Mouse (Mus musculus): Measurements from ENCODE around the gene Pmel.

The Pmel gene

DNA sequence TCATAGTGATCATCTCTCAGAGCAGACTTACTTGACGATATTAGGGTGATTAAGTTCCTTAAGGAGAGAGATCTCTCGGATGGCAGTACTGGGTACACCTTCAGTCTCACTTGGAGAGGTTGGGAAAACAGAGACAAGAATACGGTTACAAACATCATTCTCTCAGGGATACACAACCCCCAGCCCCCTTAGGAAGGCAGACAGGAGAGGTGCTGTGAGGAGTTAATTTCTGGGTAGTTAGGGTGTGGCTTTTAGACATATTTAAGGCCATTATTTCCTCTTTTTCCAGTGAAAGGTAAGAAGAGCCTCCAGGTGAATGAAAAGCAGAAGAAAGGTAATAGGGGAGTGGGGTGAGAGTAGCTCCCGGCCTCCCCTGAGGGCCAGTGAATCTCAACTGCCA lies at the start of gene Pmel:
Gene Pmel (plus strand): TSS at position 301 of the 400 bp plus-strand sequence.
- DNase-seq, result no peak

DNA sequence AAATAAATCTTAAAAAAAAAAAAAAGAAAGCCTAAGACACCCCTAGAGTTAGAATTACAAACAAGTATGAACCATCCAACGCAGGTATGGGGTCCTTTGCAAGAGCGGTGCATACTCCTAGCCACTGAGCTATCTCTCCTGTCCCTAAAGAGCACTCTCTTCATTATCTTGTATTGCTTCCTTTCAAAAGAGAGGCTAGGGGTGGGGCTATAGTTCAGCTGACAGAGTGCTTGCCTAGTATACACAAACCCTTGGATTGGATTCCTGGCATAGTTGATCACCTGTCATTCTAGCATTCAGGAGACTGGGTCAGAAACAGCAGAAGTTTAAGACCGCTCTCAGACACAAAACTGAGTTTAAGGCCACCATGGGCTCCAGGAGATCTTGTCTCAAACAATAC lies 48.7 kb upstream of the Pmel start:
- DNase-seq, result no peak

DNA sequence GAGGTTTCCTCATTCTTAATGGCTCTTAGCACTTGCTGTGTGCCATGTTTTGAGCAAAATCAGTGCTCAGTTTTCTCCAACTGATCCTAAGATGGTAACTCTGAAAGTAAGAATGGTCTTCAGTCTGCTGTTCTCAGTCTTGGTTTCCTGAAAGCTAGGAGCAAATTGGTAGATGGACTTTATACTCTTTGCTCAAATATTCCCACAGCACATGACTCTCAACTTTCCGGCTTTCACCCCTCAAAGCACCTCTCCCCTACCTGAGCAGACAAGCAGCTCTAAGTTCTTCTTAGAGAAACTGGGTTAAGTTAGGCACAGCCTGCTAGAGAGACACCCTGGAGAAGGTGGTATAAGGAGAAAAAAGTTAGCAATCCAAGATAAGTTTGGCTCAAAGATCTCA lies 47.3 kb upstream of the Pmel start:
- DNase-seq, result no peak

GRCm38 (mm10) chr10:128657844-128658243 lies 46.2 kb upstream of the Pmel start:
- DNase-seq, result no peak

DNA sequence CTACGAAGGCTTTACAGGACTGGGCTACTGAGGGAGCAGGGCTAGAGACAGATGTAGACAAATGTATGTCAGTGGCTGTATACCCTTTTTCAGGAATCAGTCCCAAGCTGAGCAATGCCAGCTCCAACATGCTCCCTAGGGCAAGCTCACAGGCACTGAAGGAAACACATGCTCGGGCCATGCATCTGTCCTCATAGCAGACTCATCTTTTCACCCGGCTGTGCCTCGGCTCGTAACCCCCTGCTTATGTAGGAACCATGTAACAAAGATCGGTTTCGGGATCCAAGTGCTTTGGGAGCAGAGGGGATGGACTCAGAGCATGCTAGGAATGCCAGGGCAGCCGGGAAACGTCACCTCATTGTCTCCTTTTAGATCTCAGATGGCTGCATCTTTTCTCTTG lies 44.5 kb upstream of the Pmel start:
- DNase-seq, result no peak

GRCm38 (mm10) chr10:128662465-128662864 lies 41.5 kb upstream of the Pmel start:
- no peak for DNase-seq

DNA sequence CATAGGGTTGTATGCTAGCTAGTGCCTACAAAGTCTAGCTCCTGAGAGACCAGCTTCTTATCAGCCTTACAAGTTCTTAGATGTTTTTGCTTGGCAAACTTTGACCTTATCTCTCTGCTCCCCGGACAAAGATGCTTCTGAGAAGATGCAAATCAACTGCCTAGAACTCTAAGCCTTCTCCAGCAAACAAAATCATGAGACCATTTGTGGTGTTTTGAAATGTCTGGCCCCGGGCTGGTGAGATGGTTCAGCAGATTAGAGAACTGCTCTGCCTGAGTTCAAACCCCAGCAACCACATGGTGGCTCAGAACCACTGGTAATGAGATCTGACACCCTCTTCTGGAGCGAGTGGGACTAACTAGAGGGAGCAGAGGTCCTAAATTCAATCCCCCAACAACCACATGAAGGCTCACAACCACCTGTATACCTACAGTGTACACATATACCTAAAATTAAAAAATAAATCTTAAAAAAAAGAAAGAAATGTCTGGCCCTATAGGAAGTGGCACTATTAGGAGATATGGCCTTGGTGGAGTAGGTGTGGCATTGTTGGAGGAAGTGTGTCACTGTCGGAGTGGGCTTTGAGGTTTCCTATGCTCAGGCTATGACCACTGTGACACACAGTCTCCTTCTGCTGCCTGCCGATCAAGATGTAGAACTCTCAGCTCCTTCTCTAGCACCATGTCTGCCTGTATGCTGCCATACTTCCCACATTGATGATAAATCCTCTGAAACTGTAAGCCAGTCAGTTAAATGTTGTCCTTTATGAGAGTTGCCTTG lies 40.4 kb upstream of the Pmel start:
- DNase-seq, result no peak

DNA sequence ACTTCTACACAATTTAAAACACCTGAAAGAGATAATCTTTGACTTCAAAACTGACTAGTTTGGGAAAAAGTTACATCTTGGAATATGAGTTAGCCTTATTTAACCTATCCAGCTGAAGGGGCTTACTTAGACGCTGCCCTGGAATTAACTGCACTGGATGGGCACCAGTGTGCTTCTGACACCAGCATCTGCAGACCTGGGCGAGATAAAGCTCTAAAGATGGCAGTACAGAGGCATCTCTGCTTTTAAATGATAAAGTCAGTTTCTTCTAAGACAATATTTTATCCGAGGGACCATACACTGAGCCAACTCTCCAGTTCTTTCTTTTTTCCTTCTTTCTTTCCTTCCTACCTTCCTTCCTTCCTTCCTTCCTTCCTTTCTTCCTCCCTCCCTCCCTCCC lies 39.2 kb upstream of the Pmel start:
- no peak for DNase-seq

DNA sequence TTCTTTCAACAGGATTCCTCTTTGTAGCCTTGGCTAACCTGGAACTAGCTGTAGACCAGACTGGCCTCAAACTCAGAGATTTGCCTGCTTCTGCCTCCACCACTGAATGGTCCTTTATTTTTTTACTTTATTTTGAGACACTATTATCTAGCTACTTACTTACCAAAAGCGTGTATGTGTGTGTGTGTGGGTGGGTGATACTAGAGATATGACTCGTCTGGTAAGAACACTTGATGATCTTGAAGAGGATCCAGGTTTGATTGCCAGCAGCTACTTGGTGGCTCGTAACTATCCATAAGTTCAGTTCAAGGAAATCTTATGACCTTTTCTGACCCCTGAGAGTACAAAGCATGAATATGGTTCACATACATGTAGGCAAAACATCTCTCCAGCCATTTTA lies 38.7 kb upstream of the Pmel start:
- DNase-seq, result no peak

- no peak for DNase-seq
Measured at GRCm38 (mm10) chr10:128665806-128666205, 38.2 kb upstream of the Pmel start.

GRCm38 (mm10) chr10:128668790-128669672 lies 35.0 kb upstream of the Pmel start:
- peak; percentile 74 for DNase-seq

GRCm38 (mm10) chr10:128671148-128671547 lies 32.8 kb upstream of the Pmel start:
- no peak for DNase-seq

DNA sequence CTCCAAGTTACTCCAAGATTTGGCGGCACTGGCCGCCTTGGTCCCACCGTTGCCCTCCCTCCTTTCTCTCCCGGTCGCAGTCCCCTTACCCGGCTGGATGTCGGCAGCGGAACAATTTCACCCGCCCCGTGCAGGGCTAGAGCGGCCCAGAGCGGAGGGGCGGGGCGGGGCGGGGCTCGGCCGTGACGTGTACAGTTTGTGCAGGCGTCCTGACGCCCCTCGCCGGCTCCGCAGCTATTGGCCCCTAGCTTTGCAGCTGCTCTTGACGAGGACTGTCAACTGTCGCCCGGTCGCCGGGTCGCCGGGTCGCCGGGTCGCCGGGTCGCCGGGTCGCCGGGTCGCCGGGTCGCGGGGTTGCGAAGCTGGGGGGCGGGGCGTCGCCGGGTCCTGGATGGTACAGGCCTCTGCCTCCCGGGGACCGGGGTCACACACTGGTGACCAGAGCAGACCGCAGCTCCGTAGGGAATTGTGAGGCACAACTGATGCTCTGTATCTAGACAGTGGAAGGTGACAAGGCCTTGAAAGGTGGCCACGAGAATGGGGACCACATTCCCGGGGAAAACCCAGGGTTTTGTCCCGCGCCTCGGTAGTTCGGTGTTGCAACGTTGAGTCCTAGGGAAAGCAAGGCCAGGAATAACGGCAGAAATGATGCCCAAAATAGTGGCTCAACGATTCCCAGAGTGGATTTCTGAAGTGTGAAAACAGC lies 30.1 kb upstream of the Pmel start, which contains the start of gene Suox:
Gene Suox (minus strand): TSS at position 311 of the 706 bp plus-strand sequence.
- peak; percentile 87 for DNase-seq

DNA sequence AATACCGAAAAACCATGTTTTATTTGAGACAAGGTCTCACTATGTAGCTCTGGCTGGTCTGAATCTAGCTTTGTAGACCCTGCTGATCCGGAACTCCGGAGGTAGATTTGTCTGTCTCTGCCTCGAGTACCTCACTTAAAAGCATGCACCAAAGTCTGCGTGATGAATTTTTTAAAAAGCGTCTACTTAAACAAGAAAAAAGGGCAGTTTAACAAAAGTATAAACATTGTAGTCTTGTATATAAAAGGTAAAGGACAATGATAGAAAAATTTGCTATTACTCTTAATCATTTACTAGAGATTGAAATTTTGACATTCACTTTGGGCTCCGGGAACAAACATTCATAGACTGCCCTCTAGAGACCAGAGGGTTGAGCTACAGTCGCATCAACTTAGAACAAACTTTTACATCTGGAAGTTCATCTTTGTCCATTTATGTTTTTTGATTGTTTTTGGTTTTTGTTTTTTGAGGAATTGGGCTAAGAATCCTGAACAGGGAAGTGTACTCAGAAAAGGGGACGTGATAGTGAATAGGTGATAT lies 29.5 kb upstream of the Pmel start:
- DNase-seq, result no peak

DNA sequence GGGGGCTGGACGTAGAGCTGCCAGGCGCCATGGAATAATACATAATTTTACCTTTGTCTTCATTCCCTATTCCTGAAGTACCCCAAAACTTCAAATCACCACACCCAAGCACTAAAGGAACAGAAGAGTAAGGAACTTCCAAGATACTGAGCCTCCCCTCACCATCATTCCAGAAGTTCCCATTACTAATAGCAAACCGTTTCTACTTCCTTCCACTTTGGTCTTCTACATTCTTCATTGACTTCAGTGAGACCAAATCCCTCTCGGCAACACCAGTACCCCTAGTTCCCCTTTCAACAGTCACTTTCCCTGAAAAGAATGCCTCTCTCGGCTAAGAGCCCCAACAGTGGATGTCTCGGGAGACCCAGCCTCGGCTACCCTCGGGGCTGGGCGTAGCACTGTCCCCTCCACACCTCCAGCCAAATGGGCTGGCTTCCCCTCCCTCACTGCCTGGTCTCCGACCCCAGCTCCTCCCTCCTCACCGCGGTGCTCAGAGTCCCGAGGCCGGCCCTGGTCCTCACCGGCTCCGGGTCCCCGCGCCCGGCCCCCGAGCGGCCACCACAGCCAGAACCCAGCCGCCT lies 8.5 kb upstream of the Pmel start:
- DNase-seq, result no peak

GRCm38 (mm10) chr10:128695992-128696807 lies 7.8 kb upstream of the Pmel start, which contains the start of gene Rab5b:
Gene Rab5b, minus strand, starts transcription at chr10:128696264.
- peak; percentile 100 for DNase-seq

GRCm38 (mm10) chr10:128697072-128697725 lies 6.8 kb upstream of the Pmel start:
- no peak for DNase-seq

- DNase-seq, result no peak
Measured at GRCm38 (mm10) chr10:128699006-128699405, 5.0 kb upstream of the Pmel start.

DNA sequence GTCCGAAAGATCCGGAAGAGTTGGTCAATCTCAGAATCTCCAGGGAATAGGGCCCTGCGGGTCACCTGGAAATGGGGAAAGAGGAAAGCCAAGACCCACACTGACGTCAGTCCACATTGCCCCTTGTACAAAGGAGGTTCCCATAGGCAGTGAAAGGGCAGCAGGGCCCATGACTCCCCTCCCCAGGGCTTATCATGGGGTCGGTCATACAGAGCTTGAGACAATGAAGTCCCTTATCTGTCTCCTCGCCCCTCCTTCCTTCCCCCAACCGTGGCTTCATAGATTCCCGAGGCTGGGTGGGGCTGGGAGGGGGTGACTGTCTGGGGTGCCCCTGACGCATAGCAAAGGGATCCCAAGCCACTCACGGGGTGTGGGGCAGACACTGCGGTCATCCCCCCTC lies 4.4 kb upstream of the Pmel start:
- no peak for DNase-seq

- no peak for DNase-seq
Measured at GRCm38 (mm10) chr10:128700712-128701111, 3.3 kb upstream of the Pmel start.

Data from right cerebral cortex, adult 18-20 months (tissue).